Mouse (Mus musculus) spleen, adult 12 weeks (tissue): ENCODE results near the gene Eps15l1.
A peak's percentile ranks its signal among the peaks of the same experiment; 100 is the strongest.

Source experiments
- DNase-seq: peaks from one replicate; pipeline ENCODE4 v3.0.0; 2022; ENCODE audit warnings: low spot score

Gene Eps15l1

GRCm38 (mm10) chr8:72413839-72414238, 7.4 kb downstream of the Eps15l1 start:
- peak; percentile 68 for DNase-seq

GRCm38 (mm10) chr8:72409443-72409842, 11.8 kb downstream of the Eps15l1 start:
- DNase-seq: no peak

- no peak for DNase-seq
Observed at GRCm38 (mm10) chr8:72407878-72408277, 13.4 kb downstream of the Eps15l1 start.

- DNase-seq: no peak
Observed at GRCm38 (mm10) chr8:72402981-72403380, 18.3 kb downstream of the Eps15l1 start.

GRCm38 (mm10) chr8:72401381-72401780, 19.9 kb downstream of the Eps15l1 start:
- DNase-seq: no peak

- DNase-seq: no peak
Observed at GRCm38 (mm10) chr8:72385737-72386136, 35.5 kb downstream of the Eps15l1 start.

- no peak for DNase-seq
Observed at GRCm38 (mm10) chr8:72382395-72382794, 38.9 kb downstream of the Eps15l1 start.

- DNase-seq: no peak
Observed at GRCm38 (mm10) chr8:72380656-72381055, 40.6 kb downstream of the Eps15l1 start.

- DNase-seq: no peak
Observed at GRCm38 (mm10) chr8:72376900-72377299, 44.4 kb downstream of the Eps15l1 start.

GRCm38 (mm10) chr8:72376309-72376708, 45.0 kb downstream of the Eps15l1 start:
- DNase-seq: no peak

GRCm38 (mm10) chr8:72375161-72375560, 46.1 kb downstream of the Eps15l1 start:
- DNase-seq: no peak

GRCm38 (mm10) chr8:72372311-72372710, 48.9 kb downstream of the Eps15l1 start:
- no peak for DNase-seq

- no peak for DNase-seq
Observed at GRCm38 (mm10) chr8:72371356-72371755, 49.9 kb downstream of the Eps15l1 start.

GRCm38 (mm10) chr8:72366435-72366834, 54.8 kb downstream of the Eps15l1 start:
- no peak for DNase-seq

GRCm38 (mm10) chr8:72365826-72366225, 55.4 kb downstream of the Eps15l1 start:
- DNase-seq: peak; percentile 64

GRCm38 (mm10) chr8:72365016-72365415, 56.2 kb downstream of the Eps15l1 start:
- no peak for DNase-seq

GRCm38 (mm10) chr8:72363457-72363856, 57.8 kb downstream of the Eps15l1 start:
- no peak for DNase-seq

- no peak for DNase-seq
Observed at GRCm38 (mm10) chr8:72362754-72363153, 58.5 kb downstream of the Eps15l1 start.

GRCm38 (mm10) chr8:72360162-72360561, 61.1 kb downstream of the Eps15l1 start:
- DNase-seq: no peak

- DNase-seq: no peak
Observed at GRCm38 (mm10) chr8:72356593-72356992, 64.7 kb downstream of the Eps15l1 start.

GRCm38 (mm10) chr8:72354272-72354671, 67.0 kb downstream of the Eps15l1 start:
- DNase-seq: peak; percentile 50

- no peak for DNase-seq
Observed at GRCm38 (mm10) chr8:72353700-72354045, 67.6 kb downstream of the Eps15l1 start.

GRCm38 (mm10) chr8:72352951-72353699, 68.1 kb downstream of the Eps15l1 start:
- DNase-seq: no peak

- no peak for DNase-seq
Observed at GRCm38 (mm10) chr8:72351405-72352005, 69.8 kb downstream of the Eps15l1 start.
